Mouse (Mus musculus) stomach, embryonic 14.5 days (tissue): Measurements from ENCODE around the gene Galns. TPM values are rescaled to one million over a fixed set of nuclear protein-coding genes. Genes with fewer than 3 reads are reported as not detected.

ENCODE experiments used
- ATAC-seq: fragments of 200-750 bp; cut with Nextera tagmentation; 2 replicates; pipeline ENCODE4 v1.8.0; 2017; ENCODE audit warnings: low read depth, moderate TSS enrichment; ENCODE audit not compliant: insufficient number of reproducible peaks, insufficient read depth, low FRiP score
- H3K27ac ChIP-seq: fragments of 300-500 bp; sonication (generic); 2 replicates; pipeline ENCODE4 v1.5.1; 2014; ENCODE audit warnings: mild to moderate bottlenecking, low read length, moderate library complexity, mixed read lengths
- H3K27me3 ChIP-seq: fragments of 300-500 bp; sonication (generic); 2 replicates; pipeline ENCODE4 v1.6.1; 2014; ENCODE audit warnings: low read length, control low read depth, mixed read lengths; ENCODE audit not compliant: control insufficient read depth, insufficient read depth
- H3K36me3 ChIP-seq: fragments of 300-500 bp; sonication (generic); 2 replicates; pipeline ENCODE4 v1.6.1; 2014; ENCODE audit warnings: mild to moderate bottlenecking, control low read depth, low read length, moderate library complexity, mixed read lengths; ENCODE audit not compliant: control insufficient read depth, insufficient read depth
- H3K4me1 ChIP-seq: fragments of 300-500 bp; sonication (generic); 2 replicates; pipeline ENCODE4 v1.6.1; 2014; ENCODE audit warnings: low read length, control low read depth, mixed read lengths; ENCODE audit not compliant: control insufficient read depth, insufficient read depth
- H3K4me2 ChIP-seq: fragments of 300-500 bp; sonication (generic); replicated peaks from 2 replicates; pipeline ENCODE4 v1.6.1; 2014; ENCODE audit warnings: low read depth, low read length, control low read depth
- H3K4me3 ChIP-seq: fragments of 300-500 bp; sonication (generic); 2 replicates; pipeline ENCODE4 v1.5.1; 2014; ENCODE audit warnings: low read depth, low read length, control low read depth
- H3K9ac ChIP-seq: fragments of 300-500 bp; sonication (generic); replicated peaks from 2 replicates; pipeline ENCODE4 v1.6.1; 2014; ENCODE audit warnings: low read depth, mild to moderate bottlenecking, control low read depth, low read length, moderate library complexity, mixed read lengths
- H3K9me3 ChIP-seq: fragments of 300-500 bp; sonication (generic); 2 replicates; pipeline ENCODE4 v1.6.1; 2016; ENCODE audit warnings: low read depth, low read length, control low read depth; ENCODE audit not compliant: control insufficient read depth
- WGBS: fragments of 180-500 bp; shearing (Covaris S2); extraction: QIAGEN DNeasy Blood & Tissue Kit; methylation state at CpG from one replicate; pipeline ENCODE4 v1.1.7; 2014; 5-methylcytosine and 5-hydroxymethylcytosine counted together
- polyA plus RNA-seq: library from polyadenylated mRNA; unstranded; fragments of >200 nt; fragmentation: Nextera tagmentation; extraction: Ambion mirVana; gene quantifications from 2 replicates; pipeline ENCODE4 v1.2.1, GENCODE M21; 2014

Gene Galns
- polyA plus RNA-seq, 1 experiment from 2014 or later: 14.6 TPM

DNA sequence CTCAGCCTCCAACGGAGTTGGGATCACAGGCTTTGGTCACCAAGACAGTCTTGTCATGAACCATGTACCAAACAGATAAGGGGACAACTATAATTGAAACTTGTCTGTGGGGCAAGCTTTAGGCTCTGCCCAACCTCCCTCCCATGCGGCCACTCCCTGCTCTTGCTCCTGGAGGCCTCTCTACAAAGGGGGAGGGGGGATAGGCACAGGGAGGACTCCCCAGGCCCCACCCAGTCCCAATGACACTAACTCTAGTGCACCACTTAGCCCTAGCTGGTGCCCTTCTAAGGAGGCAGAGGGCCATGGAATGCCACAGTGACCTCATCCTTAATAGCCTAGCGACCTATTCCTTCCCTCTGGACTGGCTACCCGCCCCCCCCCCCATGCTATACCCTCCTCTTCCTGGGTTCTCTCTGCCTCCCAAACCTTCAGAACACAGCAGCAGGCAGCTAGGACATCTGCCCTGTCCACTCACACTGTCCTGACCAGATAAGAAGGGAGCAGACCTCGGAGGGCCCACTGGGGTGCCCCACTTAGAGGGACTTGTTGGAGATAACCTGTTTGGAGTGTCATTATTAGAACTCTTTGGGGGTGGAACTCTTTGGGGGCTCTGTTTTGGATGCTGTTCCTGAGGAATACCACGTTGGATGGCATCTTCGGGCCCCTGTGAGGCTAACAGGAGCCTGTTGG is 65.1 kb downstream of the Galns start:
- peak; percentile 33; the same call in 1 of the 2 replicates for ATAC-seq
- Histone ChIP-seq H3K9me3 (no peaks in the 10 kb centered on the region), H3K27ac (no peak overlapping the region), H3K27me3 (no peaks in the 10 kb centered on the region), H3K4me3 (no peak overlapping the region), H3K4me2 (no peak overlapping the region), H3K9ac (no peak overlapping the region), H3K4me1 (peaks cover 33% of the 10 kb centered on the region), H3K36me3 (no peaks in the 10 kb centered on the region)
- WGBS: 73% methylated on average over 7 of the region's 7 CpGs

DNA sequence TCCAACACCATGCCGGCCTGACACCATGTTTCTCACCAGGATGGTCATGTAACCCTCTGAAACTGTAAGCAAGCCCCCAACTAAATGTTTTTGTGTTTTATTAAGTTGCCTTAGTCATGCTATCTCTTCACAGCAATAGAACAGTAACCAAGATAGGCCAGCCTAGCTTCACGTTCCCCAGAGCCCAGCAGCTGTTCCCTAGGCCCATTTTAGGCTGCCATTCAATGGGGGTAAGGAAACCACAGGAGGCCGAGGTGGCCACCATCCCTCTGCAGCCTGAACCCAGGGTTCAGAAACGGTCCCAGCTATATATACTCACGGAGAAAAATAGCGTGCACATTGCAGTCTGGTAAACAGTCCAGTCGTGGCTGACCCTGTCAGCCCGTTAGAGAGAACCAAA is 67.1 kb downstream of the Galns start:
- Histone ChIP-seq H3K9me3 (no peaks in the 10 kb centered on the region), H3K27ac (no peak overlapping the region), H3K4me3 (no peak overlapping the region), H3K4me1 (peaks cover 27% of the 10 kb centered on the region), H3K36me3 (no peaks in the 10 kb centered on the region), H3K9ac (no peak overlapping the region), H3K27me3 (no peaks in the 10 kb centered on the region), H3K4me2 (no peak overlapping the region)
- no peak for ATAC-seq
- WGBS: 87% methylated on average over 8 of the region's 8 CpGs

DNA sequence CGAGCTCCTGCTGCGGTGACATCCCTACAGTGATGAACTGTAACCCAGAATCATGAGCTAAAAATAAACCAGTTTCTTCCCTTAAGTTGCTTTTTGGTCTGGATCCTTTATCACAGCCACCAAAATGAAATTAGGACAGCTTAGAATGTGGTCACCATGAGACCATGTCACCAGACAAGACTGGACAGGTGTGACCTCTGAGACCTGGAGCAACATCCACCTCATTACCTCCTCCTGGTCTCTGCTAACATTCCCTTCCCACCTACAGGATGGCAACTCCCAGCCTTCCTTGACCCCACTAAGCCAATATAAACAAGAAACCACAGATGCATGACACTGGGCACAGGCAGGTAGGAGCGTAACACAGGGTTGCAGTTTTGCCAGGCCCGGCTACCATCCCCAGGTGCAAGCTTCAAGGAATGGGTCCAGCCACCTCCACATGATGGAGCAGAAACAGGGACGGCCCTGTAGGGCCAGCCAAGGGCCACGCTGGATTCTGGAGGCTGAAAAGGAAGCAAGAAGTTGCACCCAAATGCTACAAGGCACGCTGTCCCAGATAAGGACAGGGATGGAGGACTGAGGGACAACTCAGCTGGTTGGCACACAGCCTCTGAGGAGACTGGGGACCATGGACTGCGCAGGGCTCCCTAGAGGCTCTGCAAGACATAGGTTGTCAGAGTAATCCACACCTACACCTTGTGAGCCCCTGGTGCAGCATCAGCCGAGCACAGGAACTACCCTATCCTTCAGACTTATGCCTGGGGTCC is 72.8 kb downstream of the Galns start:
- no peak overlapping the region for H3K27ac ChIP-seq
- no peak overlapping the region for H3K4me2 ChIP-seq
- no peaks in the 10 kb centered on the region for H3K9me3 ChIP-seq
- ATAC-seq: no peak
- no peak overlapping the region for H3K4me3 ChIP-seq
- H3K4me1 ChIP-seq: peaks cover 15% of the 10 kb centered on the region
- WGBS: 94% methylated on average over 9 of the region's 9 CpGs
- H3K27me3 ChIP-seq: no peaks in the 10 kb centered on the region
- no peaks in the 10 kb centered on the region for H3K36me3 ChIP-seq
- H3K9ac ChIP-seq: no peak overlapping the region

DNA sequence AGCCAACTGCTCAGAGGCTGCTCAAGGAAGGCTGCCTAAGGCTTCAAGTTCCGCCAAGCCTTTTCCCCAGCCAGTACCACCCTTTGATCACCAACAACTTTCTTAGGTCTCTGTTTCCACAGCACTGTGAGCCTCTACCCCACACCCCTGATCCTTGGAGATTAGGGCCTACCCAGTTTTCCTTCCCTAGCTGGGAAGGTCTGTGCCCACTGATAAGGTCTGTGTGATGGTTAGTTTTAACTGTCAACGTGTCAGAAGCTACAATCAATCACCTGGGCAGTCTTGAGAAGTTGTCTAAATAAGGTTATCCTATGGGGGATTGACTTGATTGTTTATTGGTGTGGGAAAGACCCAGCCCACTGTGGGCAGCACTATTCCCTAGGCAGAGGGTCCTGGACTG is 73.5 kb downstream of the Galns start:
- 64% methylated on average over 2 of the region's 2 CpGs for WGBS
- H3K9me3 ChIP-seq: no peaks in the 10 kb centered on the region
- H3K36me3 ChIP-seq: no peaks in the 10 kb centered on the region
- no peak overlapping the region for H3K9ac ChIP-seq
- H3K4me3 ChIP-seq: no peak overlapping the region
- ATAC-seq: peak; percentile 5; the same call in 1 of the 2 replicates
- H3K27me3 ChIP-seq: no peaks in the 10 kb centered on the region
- no peak overlapping the region for H3K4me2 ChIP-seq
- peak overlapping the region; percentile 85 for H3K27ac ChIP-seq
- peaks cover 15% of the 10 kb centered on the region for H3K4me1 ChIP-seq

DNA sequence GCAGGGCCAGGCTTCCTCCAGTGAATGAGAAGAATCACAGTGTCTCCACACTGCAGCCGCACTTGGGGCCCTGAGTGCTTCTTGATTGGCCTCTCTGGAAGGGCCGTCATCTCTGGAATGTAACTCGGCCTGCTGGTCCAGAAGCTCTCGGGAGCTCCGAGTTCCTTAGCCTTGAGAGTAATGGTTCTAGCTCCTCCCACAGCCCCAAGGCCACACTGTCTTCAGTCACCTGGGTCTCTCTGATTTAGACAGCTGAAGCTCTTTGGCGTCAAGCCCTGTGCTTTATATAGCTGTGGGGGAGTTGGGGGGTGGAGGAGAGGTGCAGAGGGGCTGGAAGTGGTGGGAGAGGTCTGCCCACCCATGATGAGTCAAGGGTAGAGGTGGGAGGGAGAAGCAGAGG is 74.2 kb downstream of the Galns start:
- Histone ChIP-seq H3K4me2 (peak overlapping the region; percentile 17; the same call in 1 of the 2 replicates), H3K27ac (peak overlapping the region; percentile 85), H3K4me1 (peaks cover 15% of the 10 kb centered on the region), H3K9me3 (no peaks in the 10 kb centered on the region), H3K36me3 (no peaks in the 10 kb centered on the region), H3K27me3 (no peaks in the 10 kb centered on the region), H3K9ac (no peak overlapping the region), H3K4me3 (no peak overlapping the region)
- WGBS: 6% methylated on average over 6 of the region's 6 CpGs
- ATAC-seq: peak; percentile 75

DNA sequence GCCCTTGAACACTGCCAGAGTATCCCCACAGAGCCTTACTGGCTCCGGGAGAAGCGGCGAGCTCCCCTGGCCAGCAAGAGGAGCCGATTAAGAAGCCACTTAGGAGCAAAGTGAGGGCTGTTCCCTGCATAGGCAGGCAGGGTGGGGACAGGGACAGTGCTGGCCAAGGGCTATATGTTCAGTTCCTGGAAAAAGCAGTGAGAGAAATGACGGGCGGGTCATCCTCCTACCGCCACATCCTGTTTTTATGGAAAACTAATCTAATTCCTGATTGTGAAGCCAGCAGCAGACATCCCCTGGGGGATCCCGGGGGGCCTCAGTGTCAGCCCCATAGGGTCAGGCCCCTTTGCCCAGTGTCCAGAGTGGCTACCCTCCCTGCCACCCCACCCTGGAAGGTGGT is 80.0 kb downstream of the Galns start:
- peaks cover 14% of the 10 kb centered on the region; the same call in 1 of the 2 replicates for H3K4me1 ChIP-seq
- H3K36me3 ChIP-seq: no peaks in the 10 kb centered on the region
- no peak overlapping the region; the same call in 1 of the 2 replicates for H3K27ac ChIP-seq
- H3K4me3 ChIP-seq: no peak overlapping the region
- no peak overlapping the region for H3K4me2 ChIP-seq
- no peaks in the 10 kb centered on the region for H3K27me3 ChIP-seq
- H3K9ac ChIP-seq: no peak overlapping the region
- no peaks in the 10 kb centered on the region for H3K9me3 ChIP-seq
- WGBS: 83% methylated on average over 8 of the region's 8 CpGs
- ATAC-seq: no peak

DNA sequence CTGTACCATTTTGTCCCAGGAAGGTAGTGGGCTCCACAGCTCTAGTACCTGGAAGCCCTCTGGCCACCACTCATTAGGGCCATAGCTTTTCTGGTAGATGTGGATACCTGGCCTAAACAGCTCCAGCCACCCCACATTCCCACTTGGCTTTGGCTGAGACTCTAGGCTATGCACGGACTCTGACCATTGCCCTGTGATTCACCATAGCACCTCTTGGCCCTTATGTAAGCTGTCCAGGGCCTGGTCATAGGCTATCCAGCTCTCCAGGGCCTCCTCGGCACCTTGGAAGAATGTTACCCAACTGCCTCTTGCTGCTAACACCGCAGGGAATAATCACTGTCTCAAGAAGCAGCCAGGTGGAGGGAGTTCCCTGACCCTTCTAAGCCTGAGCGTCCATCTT is 82.1 kb downstream of the Galns start:
- ATAC-seq: no peak
- WGBS: 87% methylated on average over 4 of the region's 4 CpGs
- H3K4me1 ChIP-seq: peaks cover 27% of the 10 kb centered on the region
- no peaks in the 10 kb centered on the region for H3K36me3 ChIP-seq
- H3K27me3 ChIP-seq: no peaks in the 10 kb centered on the region
- no peaks in the 10 kb centered on the region for H3K9me3 ChIP-seq
- no peak overlapping the region for H3K4me2 ChIP-seq
- no peak overlapping the region for H3K4me3 ChIP-seq
- H3K27ac ChIP-seq: no peak overlapping the region
- H3K9ac ChIP-seq: no peak overlapping the region
